Mouse (Mus musculus): Measurements from ENCODE around the gene Tnpo1. TPM values are rescaled to one million over a fixed set of nuclear protein-coding genes. Genes with fewer than 3 reads are reported as not detected.

Gene Tnpo1
- polyA plus RNA-seq, 1 experiment from 2014 or later: 84.2 TPM

Other genes with a start within 250 kb of the Tnpo1 start
- not detected in 2 replicates for gene Tmem171, start 231.6 kb downstream of the Tnpo1 start, polyA plus RNA-seq (2016; fragmentation: Nextera tagmentation; extraction: Ambion mirVana)
- gene Fcho2, start 110.9 kb downstream of the Tnpo1 start, polyA plus RNA-seq (2016; fragmentation: Nextera tagmentation; extraction: Ambion mirVana): 32.4 and 36.6 TPM in 2 replicates
- gene 1700024P04Rik, start 58.2 kb upstream of the Tnpo1 start, polyA plus RNA-seq (2016; fragmentation: Nextera tagmentation; extraction: Ambion mirVana): not detected in 2 replicates

Measured in forebrain, embryonic 12.5 days (tissue).